10 mouse cellular contexts compared by ENCODE assay signal in the genomic region with DNA sequence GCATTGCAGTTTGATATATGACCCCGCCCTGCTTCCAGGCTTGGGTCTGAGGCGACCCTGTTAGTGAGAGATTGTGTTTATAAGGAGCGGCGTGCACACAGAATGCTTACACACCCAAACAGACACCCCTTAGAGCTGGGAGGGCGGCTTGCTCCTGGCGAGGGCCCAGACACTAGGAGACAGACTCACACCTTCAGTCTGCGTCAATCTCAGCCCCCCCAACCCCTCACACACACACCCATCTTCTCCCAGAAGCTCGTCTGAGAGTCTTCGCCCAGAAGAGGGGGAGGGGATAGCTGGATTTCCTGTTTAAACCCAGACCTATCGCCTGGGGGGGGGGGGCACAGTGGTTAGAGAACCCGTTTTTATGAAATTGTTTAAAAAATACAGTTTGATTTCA. TPM values are rescaled to one million over a fixed set of nuclear protein-coding genes. Genes with fewer than 3 reads are reported as not detected.
A peak's percentile ranks its signal among the peaks of the same experiment; 100 is the strongest.
DNase-seq lines count a peak whose midpoint lies in the region; ATAC-seq and TF ChIP-seq lines count a peak whose summit lies in the region.
"Had no signal": no experiment of that assay in that cellular context is flagged by ENCODE, and none has a peak within 500 bp of the region (broad histone marks: within the 10 kb centered on the region; RNA-seq: fewer than 3 reads in every experiment).

No protein-coding gene starts in this region.

- 0 out of 2 replicates have a peak, but pooled peaks have one; percentile 10 for ATAC-seq in hindbrain, postnatal 0 days
- no peak for ATAC-seq in hindbrain, embryonic 16.5 days
- peak; percentile 26; the same call in 1 of the 2 replicates for ATAC-seq in embryonic facial prominence, embryonic 14.5 days (ENCODE audit: low read depth)
- ATAC-seq in liver, embryonic 13.5 days (ENCODE audit: low read depth): no peak

- H3K4me3 ChIP-seq in hindbrain, postnatal 0 days (ENCODE audit: low read length): no peak overlapping the region
- no peak overlapping the region for H3K4me3 ChIP-seq in hindbrain, embryonic 16.5 days (ENCODE audit: low read length)
- H3K4me3 ChIP-seq in embryonic facial prominence, embryonic 14.5 days (ENCODE audit: low read depth, low read length): peak overlapping the region; percentile 44
- H3K4me3 ChIP-seq in liver, embryonic 13.5 days (replicated peaks): no peak overlapping the region

- H3K9me3 ChIP-seq in hindbrain, postnatal 0 days (ENCODE audit: low read length): no peaks in the 10 kb centered on the region
- no peaks in the 10 kb centered on the region for H3K9me3 ChIP-seq in hindbrain, embryonic 16.5 days (ENCODE audit: control insufficient read depth, low read length)
- no peaks in the 10 kb centered on the region for H3K9me3 ChIP-seq in embryonic facial prominence, embryonic 14.5 days (ENCODE audit: control insufficient read depth, low read length)
- no peaks in the 10 kb centered on the region for H3K9me3 ChIP-seq in liver, embryonic 13.5 days (replicated peaks)
- H3K9me3 ChIP-seq: megakaryocyte, embryonic 14.5 days had no signal

- peaks cover 97% of the 10 kb centered on the region for H3K27me3 ChIP-seq in hindbrain, postnatal 0 days (ENCODE audit: insufficient read depth, low read length)
- H3K27me3 ChIP-seq in hindbrain, embryonic 16.5 days (replicated peaks; ENCODE audit: control insufficient read depth, insufficient read depth, low read length): peaks cover 77% of the 10 kb centered on the region
- peaks cover 100% of the 10 kb centered on the region for H3K27me3 ChIP-seq in embryonic facial prominence, embryonic 14.5 days (replicated peaks; ENCODE audit: control insufficient read depth, insufficient read depth, low read length)
- H3K27me3 ChIP-seq in liver, embryonic 13.5 days: peaks cover 100% of the 10 kb centered on the region

- WGBS in hindbrain, postnatal 0 days: 7% methylated on average over 11 of the region's 11 CpGs
- WGBS in hindbrain, embryonic 16.5 days: 4% methylated on average over 9 of the region's 11 CpGs
- 0% methylated on average over 10 of the region's 11 CpGs for WGBS in embryonic facial prominence, embryonic 14.5 days
- WGBS in liver, embryonic 13.5 days (ENCODE audit: insufficient replicate concordance): 7% methylated on average over 11 of the region's 11 CpGs

- H3K36me3 ChIP-seq in hindbrain, postnatal 0 days (ENCODE audit: insufficient read depth, low read length): no peaks in the 10 kb centered on the region
- H3K36me3 ChIP-seq in hindbrain, embryonic 16.5 days (ENCODE audit: control insufficient read depth, insufficient read depth, low read length): no peaks in the 10 kb centered on the region
- no peaks in the 10 kb centered on the region for H3K36me3 ChIP-seq in embryonic facial prominence, embryonic 14.5 days (ENCODE audit: control insufficient read depth, insufficient read depth, low read length)
- no peaks in the 10 kb centered on the region for H3K36me3 ChIP-seq in liver, embryonic 13.5 days

- TF ChIP-seq CTCF in hindbrain, postnatal 0 days (IDR thresholded peaks at IDR 0.05; ENCODE audit: low read depth): no peak

- peak; percentile 39 to 44 for DNase-seq in adrenal gland, adult 18-20 months (ENCODE audit: low spot score in 2 of 2)
- no peak for DNase-seq in adrenal gland, postnatal 25 days
- no peak for DNase-seq in hindbrain, postnatal 0 days (ENCODE audit: low spot score)
- DNase-seq in embryonic facial prominence, embryonic 14.5 days (ENCODE audit: low spot score): no peak
- DNase-seq in liver, embryonic 13.5 days: no peak
- DNase-seq in urinary bladder, postnatal 36 days (ENCODE audit: low spot score in 2 of 2): no peak
- no peak for DNase-seq in spleen, postnatal 36 days (ENCODE audit: low spot score in 2 of 2)
- DNase-seq: cerebellum, postnatal 10 days had no signal

- peak overlapping the region; percentile 56; the same call in 1 of the 2 replicates for H3K4me2 ChIP-seq in hindbrain, postnatal 0 days (ENCODE audit: low read depth, low read length)
- no peak overlapping the region for H3K4me2 ChIP-seq in hindbrain, embryonic 16.5 days (ENCODE audit: low read length)
- H3K4me2 ChIP-seq in embryonic facial prominence, embryonic 14.5 days (ENCODE audit: low read depth, low read length): peak overlapping the region; percentile 72
- H3K4me2 ChIP-seq in liver, embryonic 13.5 days: peak overlapping the region; percentile 63

- peaks cover 4% of the 10 kb centered on the region; the same call in 1 of the 2 replicates for H3K4me1 ChIP-seq in hindbrain, postnatal 0 days (ENCODE audit: insufficient read depth, low read length)
- peaks cover 5% of the 10 kb centered on the region for H3K4me1 ChIP-seq in hindbrain, embryonic 16.5 days (ENCODE audit: control insufficient read depth, insufficient read depth, low read depth, low read length)
- H3K4me1 ChIP-seq in embryonic facial prominence, embryonic 14.5 days (ENCODE audit: control insufficient read depth, insufficient read depth, low read length): peaks cover 15% of the 10 kb centered on the region; the same call in 1 of the 2 replicates
- peaks cover 9% of the 10 kb centered on the region for H3K4me1 ChIP-seq in liver, embryonic 13.5 days (replicated peaks)

- no peak overlapping the region for H3K27ac ChIP-seq in hindbrain, postnatal 0 days
- H3K27ac ChIP-seq in hindbrain, embryonic 16.5 days (ENCODE audit: low read depth, low read length): no peak overlapping the region
- H3K27ac ChIP-seq in embryonic facial prominence, embryonic 14.5 days (replicated peaks; ENCODE audit: low read depth, low read length): no peak overlapping the region
- H3K27ac ChIP-seq in liver, embryonic 13.5 days: no peak overlapping the region

- no peak overlapping the region for H3K9ac ChIP-seq in hindbrain, postnatal 0 days (replicated peaks; ENCODE audit: low read length)
- H3K9ac ChIP-seq in hindbrain, embryonic 16.5 days (ENCODE audit: low read depth, low read length): no peak overlapping the region
- H3K9ac ChIP-seq in embryonic facial prominence, embryonic 14.5 days (ENCODE audit: low read depth, low read length): no peak overlapping the region
- H3K9ac ChIP-seq in liver, embryonic 13.5 days: no peak overlapping the region

RNA-seq across cellular contexts. Expression of a gene that starts 1.9 kb away (rescaled TPM):
- total RNA-seq in adrenal gland, adult 18-20 months (2021): 10 to 100 TPM; 47.9 to 59.3 TPM
- 59.4 and 68.1 TPM in 2 replicates for total RNA-seq in adrenal gland, postnatal 25 days (2021)
- 0.43 and 1.4 TPM in 2 replicates for total RNA-seq in hindbrain, postnatal 0 days (2014; rRNA removed)
- polyA plus RNA-seq in hindbrain, postnatal 0 days (2015; fragmentation: Nextera tagmentation; extraction: Ambion mirVana): 0.59 and 1.2 TPM in 2 replicates
- polyA plus RNA-seq in hindbrain, embryonic 16.5 days (2015; fragmentation: Nextera tagmentation; extraction: Ambion mirVana): 4.0 and 9.0 TPM in 2 replicates
- 0.25 and 0.93 TPM in 2 replicates for polyA plus RNA-seq in embryonic facial prominence, embryonic 14.5 days (2014; fragmentation: Nextera tagmentation; extraction: Ambion mirVana)
- 0.13 and 0.14 TPM in 2 replicates for polyA plus RNA-seq in liver, embryonic 13.5 days (2015; fragmentation: Nextera tagmentation; extraction: Ambion mirVana)

RNA-seq across cellular contexts. Expression of a gene that starts 9.5 kb away (rescaled TPM):
- 10 to 100 TPM; 30.8 to 34.8 TPM for total RNA-seq in adrenal gland, adult 18-20 months (2021)
- total RNA-seq in adrenal gland, postnatal 25 days (2021): 21.5 and 26.7 TPM in 2 replicates
- 0.26 TPM in 1 of 2 replicates, not detected in the other for total RNA-seq in hindbrain, postnatal 0 days (2014; rRNA removed)
- not detected in 2 replicates for polyA plus RNA-seq in hindbrain, postnatal 0 days (2015; fragmentation: Nextera tagmentation; extraction: Ambion mirVana)
- polyA plus RNA-seq in hindbrain, embryonic 16.5 days (2015; fragmentation: Nextera tagmentation; extraction: Ambion mirVana): 3.2 and 9.9 TPM in 2 replicates
- 0.14 TPM in 1 of 2 replicates, not detected in the other for polyA plus RNA-seq in embryonic facial prominence, embryonic 14.5 days (2014; fragmentation: Nextera tagmentation; extraction: Ambion mirVana)
- polyA plus RNA-seq in liver, embryonic 13.5 days (2015; fragmentation: Nextera tagmentation; extraction: Ambion mirVana): 0.19 and 0.20 TPM in 2 replicates

RNA-seq across cellular contexts. Expression of a gene that starts 18.8 kb away (rescaled TPM):
- 1 to 10 TPM; 5.0 to 7.3 TPM for total RNA-seq in adrenal gland, adult 18-20 months (2021)
- 7.3 and 8.4 TPM in 2 replicates for total RNA-seq in adrenal gland, postnatal 25 days (2021)
- 12.5 and 13.1 TPM in 2 replicates for total RNA-seq in hindbrain, postnatal 0 days (2014; rRNA removed)
- 33.0 and 35.4 TPM in 2 replicates for polyA plus RNA-seq in hindbrain, postnatal 0 days (2015; fragmentation: Nextera tagmentation; extraction: Ambion mirVana)
- 57.7 and 61.2 TPM in 2 replicates for polyA plus RNA-seq in hindbrain, embryonic 16.5 days (2015; fragmentation: Nextera tagmentation; extraction: Ambion mirVana)
- 2.5 and 4.0 TPM in 2 replicates for polyA plus RNA-seq in embryonic facial prominence, embryonic 14.5 days (2014; fragmentation: Nextera tagmentation; extraction: Ambion mirVana)
- polyA plus RNA-seq in liver, embryonic 13.5 days (2015; fragmentation: Nextera tagmentation; extraction: Ambion mirVana): 0.31 and 0.42 TPM in 2 replicates

RNA-seq across cellular contexts. Expression of a gene that starts 23.7 kb away (rescaled TPM):
- total RNA-seq in adrenal gland, adult 18-20 months (2021): 1 to 10 TPM in 1 of 2 experiments, under 1 TPM in 1; 0.66 to 1.4 TPM
- total RNA-seq in adrenal gland, postnatal 25 days (2021): 0.85 and 1.5 TPM in 2 replicates
- not detected in 2 replicates for total RNA-seq in hindbrain, postnatal 0 days (2014; rRNA removed)
- not detected in 2 replicates for polyA plus RNA-seq in hindbrain, postnatal 0 days (2015; fragmentation: Nextera tagmentation; extraction: Ambion mirVana)
- 0.16 and 0.31 TPM in 2 replicates for polyA plus RNA-seq in hindbrain, embryonic 16.5 days (2015; fragmentation: Nextera tagmentation; extraction: Ambion mirVana)
- not detected in 2 replicates for polyA plus RNA-seq in embryonic facial prominence, embryonic 14.5 days (2014; fragmentation: Nextera tagmentation; extraction: Ambion mirVana)
- polyA plus RNA-seq in liver, embryonic 13.5 days (2015; fragmentation: Nextera tagmentation; extraction: Ambion mirVana): 0.07 TPM in 1 of 2 replicates, not detected in the other

RNA-seq across cellular contexts. Expression of a gene that starts 32.7 kb away (rescaled TPM):
- 1 to 10 TPM; 7.0 to 7.5 TPM for total RNA-seq in adrenal gland, adult 18-20 months (2021)
- total RNA-seq in adrenal gland, postnatal 25 days (2021): 7.6 and 9.0 TPM in 2 replicates
- total RNA-seq in hindbrain, postnatal 0 days (2014; rRNA removed): 5.4 and 8.7 TPM in 2 replicates
- polyA plus RNA-seq in hindbrain, postnatal 0 days (2015; fragmentation: Nextera tagmentation; extraction: Ambion mirVana): 6.4 and 7.3 TPM in 2 replicates
- 19.1 and 20.4 TPM in 2 replicates for polyA plus RNA-seq in hindbrain, embryonic 16.5 days (2015; fragmentation: Nextera tagmentation; extraction: Ambion mirVana)
- 0.96 and 2.8 TPM in 2 replicates for polyA plus RNA-seq in embryonic facial prominence, embryonic 14.5 days (2014; fragmentation: Nextera tagmentation; extraction: Ambion mirVana)
- polyA plus RNA-seq in liver, embryonic 13.5 days (2015; fragmentation: Nextera tagmentation; extraction: Ambion mirVana): 0.27 and 0.28 TPM in 2 replicates

Comparison
In these comparisons a context has a peak if more than half of its experiments do, and no peak if none do; other contexts are left out.
1. DNase-seq: peak in adrenal gland, adult 18-20 months (2 of 2); none in adrenal gland, postnatal 25 days (single experiment), hindbrain, postnatal 0 days (single experiment), embryonic facial prominence, embryonic 14.5 days (single experiment), liver, embryonic 13.5 days (single experiment), urinary bladder, postnatal 36 days (0 of 2) and spleen, postnatal 36 days (0 of 2).
2. ATAC-seq: peak in hindbrain, postnatal 0 days (single experiment) and embryonic facial prominence, embryonic 14.5 days (single experiment); none in hindbrain, embryonic 16.5 days (single experiment) and liver, embryonic 13.5 days (single experiment).